Mouse (Mus musculus) ES-E14 (cell line): Measurements from ENCODE around the gene Dctn1.

Experiments
- CHD2 ChIP-seq: IDR thresholded peaks from 2 replicates; pipeline ENCODE4 v1.6.1; 2014; ENCODE audit warnings: mild to moderate bottlenecking, low read depth, low read length, inconsistent platforms
- HCFC1 ChIP-seq: IDR thresholded peaks from 2 replicates; pipeline ENCODE4 v1.6.1; 2012; ENCODE audit warnings: low read length, inconsistent platforms, borderline replicate concordance; ENCODE audit not compliant: insufficient read depth
- MAFK ChIP-seq: IDR thresholded peaks from 2 replicates; pipeline ENCODE4 v1.6.1; 2014; ENCODE audit warnings: mild to moderate bottlenecking, low read depth, low read length, inconsistent platforms; ENCODE audit not compliant: insufficient read depth
- ZNF384 ChIP-seq: IDR thresholded peaks from 2 replicates; pipeline ENCODE4 v1.6.1; 2012; ENCODE audit warnings: low read depth, low read length, inconsistent platforms

GRCm38 (mm10) chr6:83127419-83127818 is 38.3 kb upstream of the Dctn1 start:
- TF ChIP-seq ZNF384: no peak
- no peak for TF ChIP-seq CHD2
- no peak for TF ChIP-seq MAFK
- TF ChIP-seq HCFC1: no peak
